Mouse (Mus musculus) liver, postnatal 0 days (tissue): ENCODE measurements around the gene E130308A19Rik. TPM values are rescaled to one million over a fixed set of nuclear protein-coding genes. Genes with fewer than 3 reads are reported as not detected.
A peak's percentile ranks its signal among the peaks of the same experiment; 100 is the strongest.

Experiments used
- ATAC-seq: fragments of 200-750 bp; cut with Nextera tagmentation; 2 replicates; pipeline ENCODE4 v1.8.0; 2017; ENCODE audit warnings: mild to moderate bottlenecking, moderate library complexity
- DNase-seq: peaks from one replicate; pipeline ENCODE4 v3.0.0-alpha.2; 2016
- H3K27ac ChIP-seq: fragments of 300-500 bp; sonication (generic); 2 replicates; pipeline ENCODE4 v1.5.1; 2014; ENCODE audit warnings: antibody characterized with exemption, moderate library complexity, mild to moderate bottlenecking, low read depth
- H3K27me3 ChIP-seq: fragments of 300-500 bp; sonication (generic); 2 replicates; pipeline ENCODE4 v1.6.1; 2014; ENCODE audit warnings: low read length, control low read depth, mixed read lengths; ENCODE audit not compliant: insufficient read depth
- H3K36me3 ChIP-seq: fragments of 300-500 bp; sonication (generic); replicated peaks from 2 replicates; pipeline ENCODE4 v1.6.1; 2014; ENCODE audit warnings: mild to moderate bottlenecking, control low read depth, low read length, moderate library complexity, mixed read lengths; ENCODE audit not compliant: insufficient read depth
- H3K4me1 ChIP-seq: fragments of 300-500 bp; sonication (generic); 2 replicates; pipeline ENCODE4 v1.6.1; 2014; ENCODE audit warnings: antibody characterized with exemption, mild to moderate bottlenecking, control low read depth; ENCODE audit not compliant: insufficient read depth
- H3K4me2 ChIP-seq: fragments of 300-500 bp; sonication (generic); 2 replicates; pipeline ENCODE4 v1.6.1; 2014; ENCODE audit warnings: low read depth, mild to moderate bottlenecking, low read length, moderate library complexity, mixed read lengths
- H3K4me3 ChIP-seq: fragments of 300-500 bp; sonication (generic); 2 replicates; pipeline ENCODE4 v1.5.1; 2014; ENCODE audit warnings: low read depth, low read length
- H3K9ac ChIP-seq: fragments of 300-500 bp; sonication (generic); replicated peaks from 2 replicates; pipeline ENCODE4 v1.6.1; 2014; ENCODE audit warnings: mild to moderate bottlenecking, moderate library complexity
- H3K9me3 ChIP-seq: fragments of 300-500 bp; sonication (generic); 2 replicates; pipeline ENCODE4 v1.6.1; 2016; ENCODE audit warnings: mild to moderate bottlenecking, control low read depth, low read length, mixed read lengths
- CTCF ChIP-seq: sonication (generic); IDR thresholded peaks from 2 replicates; pipeline ENCODE4 v1.5.1; 2016; ENCODE audit warnings: antibody characterized with exemption, low read depth
- EP300 ChIP-seq: IDR thresholded peaks from 2 replicates; pipeline ENCODE4 v1.6.1; 2016; ENCODE audit warnings: antibody characterized with exemption, low read depth, mild to moderate bottlenecking
- WGBS: fragments of 180-500 bp; shearing (Covaris S2); extraction: QIAGEN DNeasy Blood & Tissue Kit; methylation state at CpG from one replicate; pipeline ENCODE4 v1.1.7; 2014; ENCODE audit not compliant: insufficient replicate concordance; 5-methylcytosine and 5-hydroxymethylcytosine counted together
- polyA plus RNA-seq: library from polyadenylated mRNA; unstranded; fragments of >200 nt; fragmentation: Nextera tagmentation; extraction: Ambion mirVana; gene quantifications from 2 replicates; pipeline ENCODE4 v1.2.1, GENCODE M21; 2015

E130308A19Rik gene
- polyA plus RNA-seq, 1 experiment from 2014 or later: 5.5 TPM

DNA sequence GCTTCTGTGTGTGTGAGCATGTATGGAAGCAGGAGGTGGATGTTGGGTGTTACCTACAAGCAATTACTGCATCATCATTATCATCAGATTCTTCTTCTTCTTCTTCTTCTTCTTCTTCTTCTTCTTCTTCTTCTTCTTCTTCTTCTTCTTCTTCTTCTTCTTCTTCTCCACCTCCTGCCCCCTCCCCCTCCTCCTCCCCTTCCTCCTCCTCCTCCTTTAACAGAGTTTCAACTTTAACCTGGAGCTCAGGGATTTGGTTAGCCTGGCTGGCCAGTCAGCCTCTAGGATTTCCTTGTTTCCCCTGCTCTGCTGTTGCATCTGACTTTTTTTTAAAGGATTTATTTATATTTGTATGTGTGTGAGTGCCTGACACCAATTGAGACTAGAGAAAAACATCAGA is 175.5 kb downstream of the E130308A19Rik start, which contains the start of gene Inip:
Gene Inip (minus strand): TSS at position 101 of the 400 bp plus-strand sequence.
- Histone ChIP-seq H3K27ac (no peak within 1 kb of the TSS), H3K9me3 (no peaks in the 10 kb centered on the region), H3K4me2 (no peak within 1 kb of the TSS), H3K4me1 (peaks cover 23% of the 10 kb centered on the region), H3K27me3 (no peaks in the 10 kb centered on the region), H3K4me3 (no peak within 1 kb of the TSS), H3K36me3 (no peaks in the 10 kb centered on the region), H3K9ac (no peak within 1 kb of the TSS)
- TF ChIP-seq CTCF: no peak
- no peak for TF ChIP-seq EP300
- DNase-seq: no peak
- no peak for ATAC-seq

DNA sequence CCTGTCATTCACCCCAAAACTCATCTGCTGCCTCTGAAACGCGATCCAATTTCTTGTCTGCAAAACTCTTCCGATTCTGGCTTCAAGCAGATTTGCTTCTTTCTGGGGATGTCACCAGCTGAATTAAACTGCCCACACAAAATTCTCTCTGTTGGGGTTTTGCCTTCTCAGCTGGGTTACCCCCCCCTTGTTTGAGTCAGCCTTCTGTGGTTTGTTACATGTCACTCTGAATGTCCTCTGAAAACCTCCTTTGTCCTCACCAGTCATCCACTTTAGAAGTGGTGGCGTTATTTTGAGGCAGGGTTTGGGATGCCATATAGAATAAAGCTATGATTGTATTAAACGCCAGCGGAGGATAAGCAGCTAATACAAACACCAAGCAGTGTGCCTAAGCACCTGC is 176.1 kb downstream of the E130308A19Rik start:
- Histone ChIP-seq H3K4me3 (no peak overlapping the region), H3K4me1 (peaks cover 25% of the 10 kb centered on the region), H3K9me3 (no peaks in the 10 kb centered on the region), H3K27ac (no peak overlapping the region), H3K27me3 (no peaks in the 10 kb centered on the region), H3K36me3 (no peaks in the 10 kb centered on the region), H3K4me2 (no peak overlapping the region), H3K9ac (no peak overlapping the region)
- 81% methylated on average over 6 of the region's 6 CpGs for WGBS
- ATAC-seq (no peak), DNase-seq (no peak)
- no peak for TF ChIP-seq EP300
- no peak for TF ChIP-seq CTCF

GRCm38 (mm10) chr4:59802792-59803191 is 176.8 kb downstream of the E130308A19Rik start:
- 34% methylated on average over 4 of the region's 4 CpGs for WGBS
- DNase-seq (no peak), ATAC-seq (peak; percentile 52)
- Histone ChIP-seq H3K4me1 (peaks cover 28% of the 10 kb centered on the region), H3K36me3 (no peaks in the 10 kb centered on the region), H3K4me2 (no peak overlapping the region), H3K4me3 (no peak overlapping the region), H3K9me3 (no peaks in the 10 kb centered on the region), H3K27ac (peak overlapping the region; percentile 50; the same call in 1 of the 2 replicates), H3K27me3 (no peaks in the 10 kb centered on the region), H3K9ac (no peak overlapping the region)
- TF ChIP-seq CTCF: no peak
- TF ChIP-seq EP300: peak; percentile 87

GRCm38 (mm10) chr4:59803358-59803757 is 177.3 kb downstream of the E130308A19Rik start:
- Histone ChIP-seq H3K27ac (peak overlapping the region; percentile 50), H3K9me3 (no peaks in the 10 kb centered on the region), H3K4me2 (no peak overlapping the region), H3K4me1 (peaks cover 31% of the 10 kb centered on the region), H3K9ac (no peak overlapping the region), H3K27me3 (no peaks in the 10 kb centered on the region), H3K36me3 (no peaks in the 10 kb centered on the region), H3K4me3 (no peak overlapping the region)
- TF ChIP-seq EP300 (no peak), CTCF (no peak)
- 32% methylated on average over 5 of the region's 5 CpGs for WGBS
- DNase-seq (no peak), ATAC-seq (no peak)

DNA sequence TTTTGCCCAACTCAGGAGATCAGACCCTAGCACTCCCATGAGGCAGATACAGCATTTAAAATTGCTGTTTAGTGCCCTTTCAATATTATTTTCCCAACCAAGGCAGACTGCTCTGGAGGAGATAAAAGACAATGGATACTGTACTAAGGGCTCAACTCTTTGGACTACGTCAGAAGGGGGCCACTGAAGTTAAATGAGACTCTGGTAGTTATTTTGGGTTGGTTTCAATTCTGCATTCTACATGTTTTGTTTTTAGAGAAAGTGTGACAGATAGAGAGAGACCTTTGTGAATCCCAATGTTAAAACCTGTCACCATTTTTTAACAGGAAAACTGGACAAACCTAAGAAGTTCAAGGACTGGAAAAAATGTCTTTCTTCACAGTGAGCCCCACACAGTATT is 178.7 kb downstream of the E130308A19Rik start:
- Histone ChIP-seq H3K9ac (peak overlapping the region; percentile 83), H3K4me1 (peaks cover 37% of the 10 kb centered on the region), H3K36me3 (no peaks in the 10 kb centered on the region), H3K27me3 (no peaks in the 10 kb centered on the region), H3K4me3 (peak overlapping the region; percentile 86), H3K9me3 (no peaks in the 10 kb centered on the region), H3K4me2 (peak overlapping the region; percentile 97), H3K27ac (peak overlapping the region; percentile 76)
- DNase-seq: no peak
- 62% methylated on average over 1 of the region's 1 CpGs for WGBS
- no peak for ATAC-seq
- TF ChIP-seq EP300 (no peak), CTCF (no peak)

DNA sequence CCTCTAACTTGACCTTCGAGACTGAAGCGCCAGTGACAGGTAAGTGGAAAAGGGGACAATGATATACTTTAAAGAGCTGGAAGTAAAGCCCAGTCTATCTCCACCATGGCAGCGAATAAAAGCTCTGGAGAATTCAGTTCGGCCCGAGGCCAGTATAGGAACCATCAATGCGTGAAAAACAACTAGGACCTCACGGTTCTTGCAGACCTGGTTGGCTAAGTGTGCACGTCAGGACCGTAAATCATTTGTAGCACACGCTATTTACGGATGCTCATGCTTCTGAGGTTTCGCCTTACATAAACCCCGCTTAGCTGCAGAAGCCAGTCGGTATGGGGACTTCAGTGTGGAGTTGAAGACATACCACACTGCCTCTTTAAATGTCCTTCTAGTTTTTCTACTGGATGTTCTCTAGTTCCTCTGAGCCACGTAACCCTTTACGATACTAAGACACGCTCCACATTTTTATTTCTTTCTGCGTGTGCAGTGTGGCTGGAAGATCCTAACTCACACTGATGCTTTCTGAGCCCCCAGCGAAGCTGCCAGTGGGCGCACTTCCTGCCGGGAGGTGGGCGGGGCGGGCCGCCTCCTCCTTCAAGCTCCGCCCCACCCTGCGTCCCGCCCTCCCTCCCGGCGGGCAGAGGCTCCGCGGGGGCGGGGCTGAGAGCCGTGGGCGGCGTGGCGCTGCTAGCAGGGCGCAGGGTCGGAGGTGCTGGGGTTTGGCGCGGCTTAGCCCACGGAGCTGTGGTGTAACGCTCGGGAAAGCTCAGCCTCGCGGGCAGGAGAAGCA is 179.4 kb downstream of the E130308A19Rik start, which contains the start of gene Snx30:
Gene Snx30 (plus strand): TSS at position 660 of the 787 bp plus-strand sequence.
- Histone ChIP-seq H3K4me2 (peak within 1 kb of the TSS; percentile 97), H3K9ac (peak within 1 kb of the TSS; percentile 83), H3K27me3 (no peaks in the 10 kb centered on the region), H3K4me1 (peaks cover 37% of the 10 kb centered on the region), H3K4me3 (peak within 1 kb of the TSS; percentile 86), H3K36me3 (no peaks in the 10 kb centered on the region), H3K27ac (peak within 1 kb of the TSS; percentile 76), H3K9me3 (no peaks in the 10 kb centered on the region)
- DNase-seq (peak; percentile 92), ATAC-seq (peak; percentile 88)
- no peak for TF ChIP-seq EP300
- TF ChIP-seq CTCF: 0 out of 2 replicates have a peak, but pooled peaks have one; percentile 3
- 4% methylated on average over 39 of the region's 45 CpGs for whole genome bisulfite sequencing
